Mouse (Mus musculus): ENCODE measurements around the gene Rnps1. TPM values are rescaled to one million over a fixed set of nuclear protein-coding genes. Genes with fewer than 3 reads are reported as not detected.

The Rnps1 gene
- total RNA-seq, 2 experiments from 2014 or later = 134 to 138 TPM

GRCm38 (mm10) chr17:24463374-24464133, 49.2 kb downstream of the Rnps1 start:
- DNase-seq (ENCODE audit: low spot score in 2 of 2) = no peak
- intact Hi-C loops (cut with DNase I) = no loop called here

- no peak for DNase-seq (ENCODE audit: low spot score in 2 of 2)
- intact Hi-C loops (cut with DNase I) = no loop called here
Observed at GRCm38 (mm10) chr17:24468636-24469246, 54.4 kb downstream of the Rnps1 start.

DNA sequence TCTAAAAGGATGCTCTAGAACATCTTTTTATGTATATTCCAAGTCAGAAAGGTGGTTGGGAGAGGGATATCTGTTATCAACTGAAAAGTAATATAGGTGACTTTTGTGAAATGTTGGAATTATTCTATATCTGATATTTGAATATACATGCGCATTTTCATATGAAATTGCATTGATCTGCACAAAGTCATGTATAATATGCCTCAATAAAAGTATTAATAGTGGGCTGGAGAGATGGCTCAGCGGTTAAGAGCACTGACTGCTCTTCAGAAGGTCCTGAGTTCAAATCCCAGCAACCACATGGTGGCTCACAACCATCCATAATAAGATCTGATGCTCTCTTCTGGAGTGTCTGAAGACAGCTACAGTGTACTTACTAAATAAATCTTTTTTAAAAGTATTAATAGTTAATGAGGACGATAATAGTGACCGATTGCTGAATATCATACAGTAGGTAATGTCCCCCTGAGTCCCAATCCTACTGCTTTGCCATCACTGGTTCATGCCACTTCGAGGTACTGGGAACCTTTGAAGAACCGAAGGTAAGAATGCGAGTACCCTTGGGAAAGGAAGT, 55.1 kb downstream of the Rnps1 start:
- intact Hi-C loops (cut with DNase I) = no loop called here

DNA sequence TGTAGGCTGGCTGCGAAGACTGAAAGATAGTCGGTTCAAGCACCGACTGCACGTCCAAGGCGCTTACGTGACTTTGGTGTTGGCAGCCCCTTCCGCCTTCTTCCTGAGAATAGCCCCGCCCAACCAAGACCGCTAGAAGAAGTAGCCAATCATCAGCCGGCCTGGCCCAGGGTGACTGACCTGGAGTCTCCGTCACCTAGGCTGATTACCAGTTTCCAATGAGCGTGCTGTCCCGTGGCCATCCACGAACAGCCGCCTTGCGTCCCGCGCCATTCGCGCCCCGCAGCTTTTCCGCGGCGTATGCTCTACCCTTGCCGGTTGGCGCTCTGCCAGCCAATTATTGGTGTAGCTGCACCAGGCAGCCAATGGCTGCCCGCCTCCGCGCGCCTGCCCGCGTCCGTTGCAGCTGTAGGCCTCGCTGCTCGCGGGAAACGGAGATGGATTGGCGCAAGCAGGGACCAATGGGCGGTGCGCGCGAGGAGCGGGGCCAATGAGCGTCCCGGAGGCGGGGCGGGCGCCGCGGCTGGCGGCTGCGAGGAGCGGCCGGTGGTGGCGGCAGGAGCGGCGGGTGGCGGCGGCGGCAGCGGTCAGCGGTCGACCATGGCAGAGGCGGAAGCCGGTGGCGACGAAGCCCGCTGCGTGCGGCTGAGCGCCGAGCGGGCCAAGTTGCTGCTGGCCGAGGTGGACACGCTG, 55.7 kb downstream of the Rnps1 start, which contains the start of the genes E4f1 and Pgp:
Gene E4f1 (minus strand): TSS at position 404 of the 693 bp plus-strand sequence.
Gene Pgp (plus strand): TSS at position 483 of the 693 bp plus-strand sequence.
- intact Hi-C loops (cut with DNase I) = loop anchor here (2.0 kb wide), 1 partner anchor 37 kb away; no protein-coding TSS in a partner anchor
- DNase-seq (ENCODE audit: low spot score in 2 of 2) = peak; percentile 99 to 100

More for the DNA sequence above, 55.1 kb downstream of the Rnps1 start:
- no peak for DNase-seq (ENCODE audit: low spot score in 2 of 2)

DNA sequence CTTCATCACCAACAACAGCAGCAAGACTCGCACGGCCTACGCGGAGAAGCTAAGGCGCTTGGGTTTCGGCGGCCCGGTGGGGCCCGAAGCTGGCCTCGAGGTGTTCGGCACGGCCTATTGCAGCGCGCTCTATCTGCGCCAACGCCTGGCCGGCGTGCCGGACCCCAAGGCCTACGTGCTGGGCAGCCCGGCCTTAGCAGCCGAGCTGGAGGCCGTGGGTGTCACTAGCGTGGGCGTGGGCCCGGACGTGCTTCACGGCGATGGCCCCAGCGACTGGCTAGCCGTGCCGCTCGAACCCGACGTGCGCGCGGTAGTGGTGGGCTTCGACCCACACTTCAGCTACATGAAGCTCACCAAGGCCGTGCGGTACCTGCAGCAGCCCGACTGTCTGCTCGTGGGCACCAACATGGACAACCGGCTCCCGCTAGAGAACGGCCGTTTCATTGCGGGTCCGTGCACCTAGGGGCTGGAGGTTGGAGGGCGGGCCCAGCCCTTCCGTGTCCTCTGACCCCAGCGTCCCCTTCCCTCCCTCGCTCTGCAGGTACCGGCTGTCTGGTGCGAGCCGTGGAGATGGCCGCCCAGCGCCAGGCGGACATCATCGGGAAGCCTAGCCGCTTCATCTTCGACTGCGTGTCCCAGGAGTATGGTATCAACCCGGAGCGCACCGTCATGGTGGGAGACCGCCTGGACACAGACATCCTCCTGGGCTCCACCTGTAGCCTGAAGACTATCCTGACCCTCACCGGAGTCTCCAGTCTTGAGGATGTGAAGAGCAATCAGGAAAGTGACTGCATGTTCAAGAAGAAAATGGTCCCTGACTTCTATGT, 56.5 kb downstream of the Rnps1 start:
- peak; percentile 52 to 63 for DNase-seq (ENCODE audit: low spot score in 2 of 2)
- intact Hi-C loops (cut with DNase I) = loop anchor here (2.0 kb wide), 1 partner anchor 36 kb away; no protein-coding TSS in a partner anchor

- DNase-seq (ENCODE audit: low spot score in 2 of 2) = no peak
- intact Hi-C loops (cut with DNase I) = no loop called here
Observed at GRCm38 (mm10) chr17:24472512-24472911, 58.1 kb downstream of the Rnps1 start.

DNA sequence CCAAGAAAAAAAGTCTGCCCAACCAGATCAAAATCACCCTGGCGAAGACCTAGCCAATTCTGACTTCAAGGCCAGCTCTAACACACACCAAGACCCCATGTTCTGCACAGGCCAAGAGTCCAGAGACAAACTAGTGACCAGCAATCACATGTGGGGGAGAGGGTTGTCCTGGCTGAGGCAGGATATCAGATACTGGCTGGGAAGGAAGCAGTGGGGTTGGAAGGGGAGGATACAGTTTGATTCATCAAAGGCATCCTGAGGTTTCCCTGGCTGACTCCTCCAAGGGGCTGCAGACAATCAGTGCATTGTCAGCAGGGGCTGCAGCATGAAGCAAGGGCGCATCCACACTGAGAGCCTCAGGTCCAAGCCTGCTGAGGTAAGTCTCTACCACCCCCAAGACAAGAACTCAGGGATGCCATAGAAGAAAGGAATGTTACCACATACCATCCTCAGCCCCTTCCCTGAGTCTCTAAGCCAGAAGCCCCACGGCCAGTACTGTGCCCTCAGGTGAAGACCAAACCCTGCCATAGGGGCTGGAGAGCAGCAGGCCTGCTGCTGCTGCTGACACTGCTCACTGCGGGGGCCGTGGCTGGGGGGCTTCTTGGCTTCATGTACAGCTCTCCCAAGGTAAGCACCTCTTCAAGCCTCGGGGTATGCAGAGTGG, 59.4 kb downstream of the Rnps1 start, which contains the start of gene Bricd5:
Gene Bricd5 (plus strand): TSS at position 273 of the 664 bp plus-strand sequence.
- intact Hi-C loops (cut with DNase I) = no loop called here
- DNase-seq (ENCODE audit: low spot score in 2 of 2) = no peak

DNA sequence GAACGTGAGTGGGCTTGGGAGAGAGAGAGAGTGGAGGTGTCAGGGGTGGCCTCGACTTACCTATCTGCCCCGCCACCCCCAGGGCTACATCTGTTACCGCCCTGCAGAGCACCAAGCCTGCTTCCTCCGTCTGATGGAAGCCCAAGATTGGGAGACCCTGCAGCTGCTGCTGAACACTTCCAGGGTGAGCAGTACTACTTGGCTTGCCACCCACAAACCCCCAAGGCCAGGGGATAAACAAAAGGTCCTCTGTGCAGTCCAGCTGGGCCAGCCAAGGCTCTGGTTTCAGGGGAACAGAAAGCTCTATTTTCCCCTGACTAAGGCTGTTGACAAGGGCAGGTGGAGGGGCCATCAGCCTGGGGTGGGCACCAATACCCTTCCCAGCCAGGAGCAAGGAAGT, 60.2 kb downstream of the Rnps1 start:
- DNase-seq (ENCODE audit: low spot score in 2 of 2) = peak in 1 of 2 experiments; percentile 71
- intact Hi-C loops (cut with DNase I) = no loop called here

Other genes starting within 250 kb of the Rnps1 start
- 1,000 to 10,000 TPM; 1,342 to 1,424 TPM for gene Atp6v0c, start 244.9 kb upstream of the Rnps1 start, total RNA-seq (2021)
- gene Tbc1d24, start 209.0 kb upstream of the Rnps1 start, total RNA-seq (2021) = 10 to 100 TPM; 63.7 to 68.9 TPM
- gene Ntn3, start 205.0 kb upstream of the Rnps1 start, total RNA-seq (2021) = 10 to 100 TPM in 1 of 2 experiments, 1 to 10 TPM in 1; 9.8 to 10.8 TPM
- gene Tedc2, start 193.7 kb upstream of the Rnps1 start, total RNA-seq (2021) = 1 to 10 TPM; 9.2 to 10.0 TPM
- 1 to 10 TPM; 6.5 to 6.9 TPM for gene Ccnf, start 163.1 kb upstream of the Rnps1 start, total RNA-seq (2021)
- 1 to 10 TPM; 1.2 to 1.4 TPM for gene Abca17, start 63.5 kb upstream of the Rnps1 start, total RNA-seq (2021)
- 10 to 100 TPM; 78.7 to 81.7 TPM for gene Abca3, start 62.6 kb upstream of the Rnps1 start, total RNA-seq (2021)
- gene Eci1, start 12.1 kb downstream of the Rnps1 start, total RNA-seq (2021) = 10 to 100 TPM; 21.4 to 28.1 TPM
- 1 to 10 TPM; 6.4 to 8.1 TPM for gene Dnase1l2, start 28.5 kb downstream of the Rnps1 start, total RNA-seq (2021)
- 10 to 100 TPM; 30.4 to 33.2 TPM for gene E4f1, start 55.7 kb downstream of the Rnps1 start, total RNA-seq (2021)
- 10 to 100 TPM; 70.2 to 72.3 TPM for gene Pgp, start 55.8 kb downstream of the Rnps1 start, total RNA-seq (2021)
- gene Bricd5, start 59.3 kb downstream of the Rnps1 start, total RNA-seq (2021) = 1 to 10 TPM; 1.4 to 1.6 TPM
- 10 to 100 TPM; 30.0 to 32.2 TPM for gene Mlst8, start 64.5 kb downstream of the Rnps1 start, total RNA-seq (2021)
- gene Caskin1, start 74.0 kb downstream of the Rnps1 start, total RNA-seq (2021) = 100 to 1,000 TPM; 115 to 121 TPM
- 10 to 100 TPM; 75.1 to 77.7 TPM for gene Traf7, start 113.4 kb downstream of the Rnps1 start, total RNA-seq (2021)
- 10 to 100 TPM; 53.4 to 59.5 TPM for gene Rab26, start 119.6 kb downstream of the Rnps1 start, total RNA-seq (2021)
- gene Pkd1, start 135.3 kb downstream of the Rnps1 start, total RNA-seq (2021) = 10 to 100 TPM; 66.4 to 84.7 TPM
- 100 to 1,000 TPM; 136 to 150 TPM for gene Tsc2, start 218.1 kb downstream of the Rnps1 start, total RNA-seq (2021)
- gene Nthl1, start 218.1 kb downstream of the Rnps1 start, total RNA-seq (2021) = 1 to 10 TPM; 3.3 to 6.5 TPM
- 10 to 100 TPM; 48.0 to 49.9 TPM for gene Slc9a3r2, start 235.8 kb downstream of the Rnps1 start, total RNA-seq (2021)
- 1 to 10 TPM in 1 of 2 experiments, not detected in 1; 1.2 TPM for gene Npw, start 243.9 kb downstream of the Rnps1 start, total RNA-seq (2021)